Comparison of ENCODE assay signal across 21 mouse cellular contexts in the genomic region with DNA sequence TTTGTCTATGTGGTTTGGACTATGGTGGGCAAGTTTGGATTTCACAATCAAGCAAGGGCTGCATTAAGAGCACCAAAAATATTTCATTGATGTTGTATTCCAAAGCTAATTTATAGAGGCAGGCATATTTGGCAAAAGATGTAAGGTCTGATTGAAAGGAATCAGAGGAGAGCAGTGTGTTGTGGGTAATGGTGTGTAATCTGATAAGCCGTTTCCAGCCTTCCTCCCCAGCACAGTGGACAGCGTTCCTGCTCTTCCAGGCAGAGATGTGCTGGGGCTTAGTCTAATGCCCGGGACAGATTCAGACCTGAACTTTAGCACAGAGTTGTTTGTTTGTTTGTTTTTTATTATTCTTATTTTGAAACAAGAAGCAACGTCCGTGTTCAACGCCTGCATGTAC.
DNase-seq lines count a peak whose midpoint lies in the region; ATAC-seq and TF ChIP-seq lines count a peak whose summit lies in the region.
"Had no signal": no experiment of that assay in that cellular context is flagged by ENCODE, and none has a peak within 500 bp of the region (broad histone marks: within the 10 kb centered on the region; RNA-seq: fewer than 3 reads in every experiment).

No protein-coding gene starts in this region.

- H3K4me2 ChIP-seq in kidney, postnatal 0 days (ENCODE audit: low read length): no peak overlapping the region
- H3K4me2 ChIP-seq in midbrain, embryonic 11.5 days: no peak overlapping the region
- no peak overlapping the region for H3K4me2 ChIP-seq in stomach, postnatal 0 days (replicated peaks; ENCODE audit: low read depth)
- H3K4me2 ChIP-seq: embryonic facial prominence, embryonic 12.5 days; forebrain, embryonic 12.5 days; heart, embryonic 12.5 days; hindbrain, embryonic 14.5 days had no signal

- DNase-seq in kidney, postnatal 0 days (ENCODE audit: low spot score): peak; percentile 15
- no peak for DNase-seq in kidney, adult 8-10 months
- peak; percentile 60 for DNase-seq in midbrain, embryonic 11.5 days (ENCODE audit: low spot score, missing footprints)
- DNase-seq in midbrain, embryonic 10.5 days (ENCODE audit: low spot score): no peak
- peak; percentile 4 for DNase-seq in c-Kit-negative CD71-positive TER-119-positive erythroid progenitor cells, embryonic 14.5 days (ENCODE audit: low read depth, low spot score)
- DNase-seq in mesoderm, embryonic 11.5 days (ENCODE audit: low read depth, low spot score): peak; percentile 69
- DNase-seq in gastrocnemius, postnatal 10 days: no peak
- DNase-seq in stomach, postnatal 0 days (ENCODE audit: low spot score): no peak
- DNase-seq: adrenal gland, postnatal 10 days; cerebellum, adult 11-12 months; cerebellum, adult 9-10 months; cerebellum, postnatal 25 days; gastrocnemius, postnatal 25 days had no signal

- no peak for ATAC-seq in kidney, postnatal 0 days (replicated peaks; ENCODE audit: low FRiP score, low read depth)
- ATAC-seq in midbrain, embryonic 11.5 days (ENCODE audit: low FRiP score): no peak
- no peak for ATAC-seq in stomach, postnatal 0 days (ENCODE audit: low FRiP score, low TSS enrichment)
- ATAC-seq: CD4-positive, CD25-positive, alpha-beta regulatory T cell, adult 4 months; forebrain, embryonic 16.5 days had no signal

- no peak for TF ChIP-seq EP300 in stomach, postnatal 0 days (optimal IDR thresholded peaks at IDR 0.05)

- TF ChIP-seq CTCF in kidney, postnatal 0 days (IDR thresholded peaks at IDR 0.05; ENCODE audit: low read depth): no peak
- no peak for TF ChIP-seq CTCF in stomach, postnatal 0 days (IDR thresholded peaks at IDR 0.05; ENCODE audit: low read depth)

- no peak overlapping the region for H3K9ac ChIP-seq in kidney, postnatal 0 days (ENCODE audit: low read depth, low read length)
- H3K9ac ChIP-seq in midbrain, embryonic 11.5 days (ENCODE audit: low read length): no peak overlapping the region
- H3K9ac ChIP-seq in stomach, postnatal 0 days (ENCODE audit: low read length): no peak overlapping the region
- H3K9ac ChIP-seq: embryonic facial prominence, embryonic 12.5 days; forebrain, embryonic 12.5 days; heart, embryonic 12.5 days; hindbrain, embryonic 14.5 days had no signal

- no peaks in the 10 kb centered on the region for H3K27me3 ChIP-seq in kidney, postnatal 0 days (ENCODE audit: insufficient read depth, low read length)
- no peaks in the 10 kb centered on the region for H3K27me3 ChIP-seq in midbrain, embryonic 11.5 days (ENCODE audit: control insufficient read depth, insufficient read depth, low read length)
- H3K27me3 ChIP-seq in midbrain, embryonic 10.5 days (ENCODE audit: low read depth, poor library complexity, severe bottlenecking): no peaks in the 10 kb centered on the region
- H3K27me3 ChIP-seq in stomach, postnatal 0 days (ENCODE audit: control insufficient read depth, insufficient read depth, low read length): no peaks in the 10 kb centered on the region
- H3K27me3 ChIP-seq: embryonic facial prominence, embryonic 12.5 days; forebrain, embryonic 12.5 days; heart, embryonic 12.5 days had no signal

- no peaks in the 10 kb centered on the region for H3K4me1 ChIP-seq in kidney, postnatal 0 days (replicated peaks; ENCODE audit: insufficient read depth, low read length)
- no peaks in the 10 kb centered on the region for H3K4me1 ChIP-seq in midbrain, embryonic 11.5 days (ENCODE audit: control insufficient read depth, insufficient read depth, low read length)
- no peaks in the 10 kb centered on the region for H3K4me1 ChIP-seq in midbrain, embryonic 10.5 days
- no peaks in the 10 kb centered on the region for H3K4me1 ChIP-seq in stomach, postnatal 0 days (replicated peaks; ENCODE audit: control insufficient read depth, insufficient read depth)
- H3K4me1 ChIP-seq: embryonic facial prominence, embryonic 12.5 days; forebrain, embryonic 12.5 days; heart, embryonic 12.5 days; hindbrain, embryonic 10.5 days had no signal

- H3K27ac ChIP-seq in kidney, postnatal 0 days: no peak overlapping the region
- H3K27ac ChIP-seq in midbrain, embryonic 11.5 days (ENCODE audit: low read depth, low read length): no peak overlapping the region
- H3K27ac ChIP-seq in midbrain, embryonic 10.5 days (replicated peaks): no peak overlapping the region
- H3K27ac ChIP-seq in stomach, postnatal 0 days (replicated peaks): no peak overlapping the region
- H3K27ac ChIP-seq: embryonic facial prominence, embryonic 12.5 days; forebrain, embryonic 12.5 days; hindbrain, embryonic 10.5 days; hindbrain, embryonic 14.5 days had no signal

- H3K4me3 ChIP-seq in kidney, postnatal 0 days (replicated peaks; ENCODE audit: low read depth, low read length): no peak overlapping the region
- no peak overlapping the region for H3K4me3 ChIP-seq in midbrain, embryonic 11.5 days (ENCODE audit: low read depth, low read length)
- no peak overlapping the region for H3K4me3 ChIP-seq in midbrain, embryonic 10.5 days
- H3K4me3 ChIP-seq in stomach, postnatal 0 days (ENCODE audit: low read depth, low read length): no peak overlapping the region
- H3K4me3 ChIP-seq: embryonic facial prominence, embryonic 12.5 days; forebrain, embryonic 12.5 days; heart, embryonic 12.5 days; hindbrain, embryonic 10.5 days had no signal

- no peaks in the 10 kb centered on the region for H3K9me3 ChIP-seq in kidney, postnatal 0 days (replicated peaks; ENCODE audit: low read length)
- no peaks in the 10 kb centered on the region for H3K9me3 ChIP-seq in midbrain, embryonic 11.5 days (ENCODE audit: control insufficient read depth, low read length)
- H3K9me3 ChIP-seq in midbrain, embryonic 10.5 days (replicated peaks): no peaks in the 10 kb centered on the region
- no peaks in the 10 kb centered on the region for H3K9me3 ChIP-seq in stomach, postnatal 0 days (ENCODE audit: control insufficient read depth, low read length)
- H3K9me3 ChIP-seq: embryonic facial prominence, embryonic 12.5 days; forebrain, embryonic 12.5 days; G1E; heart, embryonic 12.5 days had no signal

- 21% methylated on average over 6 of the region's 6 CpGs for WGBS in kidney, postnatal 0 days
- 61% methylated on average over 6 of the region's 6 CpGs for WGBS in midbrain, embryonic 11.5 days
- WGBS in midbrain, embryonic 10.5 days: 58% methylated on average over 6 of the region's 6 CpGs
- 40% methylated on average over 6 of the region's 6 CpGs for WGBS in stomach, postnatal 0 days

- H3K36me3 ChIP-seq in kidney, postnatal 0 days (ENCODE audit: insufficient read depth, low read length): no peaks in the 10 kb centered on the region
- H3K36me3 ChIP-seq in midbrain, embryonic 11.5 days (ENCODE audit: control insufficient read depth, insufficient read depth, low read length): no peaks in the 10 kb centered on the region
- H3K36me3 ChIP-seq in midbrain, embryonic 10.5 days: no peaks in the 10 kb centered on the region
- no peaks in the 10 kb centered on the region for H3K36me3 ChIP-seq in stomach, postnatal 0 days (ENCODE audit: control insufficient read depth, insufficient read depth, low read length)
- H3K36me3 ChIP-seq: embryonic facial prominence, embryonic 12.5 days; forebrain, embryonic 12.5 days; G1E; heart, embryonic 12.5 days; hindbrain, embryonic 10.5 days had no signal

Comparison
In these comparisons a context has a peak if more than half of its experiments do, and no peak if none do; other contexts are left out.
1. DNase-seq: peak in kidney, postnatal 0 days (single experiment), midbrain, embryonic 11.5 days (single experiment), c-Kit-negative CD71-positive TER-119-positive erythroid progenitor cells, embryonic 14.5 days (single experiment) and mesoderm, embryonic 11.5 days (single experiment); none in kidney, adult 8-10 months (0 of 2), midbrain, embryonic 10.5 days (single experiment), gastrocnemius, postnatal 10 days (single experiment) and stomach, postnatal 0 days (single experiment).